Mouse (Mus musculus): Measurements from ENCODE around the gene Wasl. TPM values are rescaled to one million over a fixed set of nuclear protein-coding genes. Genes with fewer than 3 reads are reported as not detected.

The Wasl gene
- polyA plus RNA-seq, 3 experiments from 2014 or later = 10.1 to 17.0 (median 14.7) TPM

- no peak for ATAC-seq
These were observed 61.8 kb downstream of the Wasl start for GRCm38 (mm10) chr6:24602993-24603392.

GRCm38 (mm10) chr6:24602351-24602750 is 62.5 kb downstream of the Wasl start:
- no peak for ATAC-seq

- ATAC-seq = no peak
These were observed 63.1 kb downstream of the Wasl start for GRCm38 (mm10) chr6:24601668-24602067.

GRCm38 (mm10) chr6:24600726-24601125 is 64.1 kb downstream of the Wasl start:
- no peak for ATAC-seq

GRCm38 (mm10) chr6:24600134-24600533 is 64.7 kb downstream of the Wasl start:
- ATAC-seq = no peak

GRCm38 (mm10) chr6:24599639-24600038 is 65.2 kb downstream of the Wasl start:
- ATAC-seq = no peak

GRCm38 (mm10) chr6:24599179-24599578 is 65.6 kb downstream of the Wasl start:
- ATAC-seq = no peak

GRCm38 (mm10) chr6:24597500-24597899 is 67.3 kb downstream of the Wasl start, which contains the start of gene Lmod2:
Lmod2 (plus strand) TSS chr6:24597762.
- ATAC-seq = no peak

GRCm38 (mm10) chr6:24591525-24592218 is 73.1 kb downstream of the Wasl start:
- ATAC-seq = no peak

- ATAC-seq = no peak
These were observed 74.5 kb downstream of the Wasl start for GRCm38 (mm10) chr6:24590282-24590681.

GRCm38 (mm10) chr6:24586885-24587284 is 77.9 kb downstream of the Wasl start:
- no peak for ATAC-seq

- no peak for ATAC-seq
These were observed 79.1 kb downstream of the Wasl start for GRCm38 (mm10) chr6:24585431-24586310.

- ATAC-seq = no peak
These were observed 81.4 kb downstream of the Wasl start for GRCm38 (mm10) chr6:24583456-24583855.

GRCm38 (mm10) chr6:24573319-24573718 is 91.5 kb downstream of the Wasl start:
- ATAC-seq = no peak

GRCm38 (mm10) chr6:24572431-24572830 is 92.4 kb downstream of the Wasl start:
- no peak for ATAC-seq

GRCm38 (mm10) chr6:24571126-24571525 is 93.7 kb downstream of the Wasl start:
- ATAC-seq = no peak

GRCm38 (mm10) chr6:24570278-24570677 is 94.5 kb downstream of the Wasl start:
- ATAC-seq = no peak

- no peak for ATAC-seq
These were observed 95.1 kb downstream of the Wasl start for GRCm38 (mm10) chr6:24569711-24570110.

GRCm38 (mm10) chr6:24568963-24569362 is 95.8 kb downstream of the Wasl start:
- ATAC-seq = no peak

GRCm38 (mm10) chr6:24564886-24565285 is 99.9 kb downstream of the Wasl start:
- no peak for ATAC-seq

GRCm38 (mm10) chr6:24564081-24564480 is 100.7 kb downstream of the Wasl start:
- ATAC-seq = no peak
